Mouse (Mus musculus) liver, embryonic 14 days (tissue): Measurements from ENCODE around the gene Gm21560. TPM values are rescaled to one million over a fixed set of nuclear protein-coding genes. Genes with fewer than 3 reads are reported as not detected.

Source experiments
- polyA plus RNA-seq: library from polyadenylated mRNA; depleted of rRNA; stranded (reverse); fragments of >200 nt; gene quantifications from 2 replicates; pipeline ENCODE4 v1.2.3, GENCODE M21; 2012; rRNA removed

Gm21560 gene
- not detected in 2 replicates for polyA plus RNA-seq

GRCm38 (mm10) chr14:6219192-6219591 is at the start of gene Gm21560:
Gene Gm21560 (minus strand): TSS chr14:6219292.

Other genes with a start within 250 kb of the Gm21560 start
- not detected in 2 replicates for gene Gm3453, start 240.2 kb downstream of the Gm21560 start, polyA plus RNA-seq
- gene Gm6337, start 161.0 kb downstream of the Gm21560 start, polyA plus RNA-seq, result not detected in 2 replicates
- 0.01 and 0.05 TPM in 2 replicates for gene Gm8206, start 125.3 kb downstream of the Gm21560 start, polyA plus RNA-seq
- gene Gm3468, start 110.6 kb downstream of the Gm21560 start, polyA plus RNA-seq, result 0.11 and 0.13 TPM in 2 replicates
- gene Gm3476, start 93.5 kb downstream of the Gm21560 start, polyA plus RNA-seq, result not detected in 2 replicates
- gene Gm3411, start 68.0 kb upstream of the Gm21560 start, polyA plus RNA-seq, result 0.01 and 0.03 TPM in 2 replicates
- gene Gm21103, start 85.6 kb upstream of the Gm21560 start, polyA plus RNA-seq, result not detected in 2 replicates
- not detected in 2 replicates for gene Gm3618, start 124.4 kb upstream of the Gm21560 start, polyA plus RNA-seq
- not detected in 2 replicates for gene Gm16440, start 171.0 kb upstream of the Gm21560 start, polyA plus RNA-seq
- gene Gm3591, start 193.2 kb upstream of the Gm21560 start, polyA plus RNA-seq, result 0.05 and 0.08 TPM in 2 replicates
- gene Gm3594, start 225.3 kb upstream of the Gm21560 start, polyA plus RNA-seq, result not detected in 2 replicates